Mouse (Mus musculus): ENCODE measurements around the gene Itgb6. TPM values are rescaled to one million over a fixed set of nuclear protein-coding genes. Genes with fewer than 3 reads are reported as not detected.

The Itgb6 gene
- total and polyA plus RNA-seq, 3 experiments, result not detected

DNA sequence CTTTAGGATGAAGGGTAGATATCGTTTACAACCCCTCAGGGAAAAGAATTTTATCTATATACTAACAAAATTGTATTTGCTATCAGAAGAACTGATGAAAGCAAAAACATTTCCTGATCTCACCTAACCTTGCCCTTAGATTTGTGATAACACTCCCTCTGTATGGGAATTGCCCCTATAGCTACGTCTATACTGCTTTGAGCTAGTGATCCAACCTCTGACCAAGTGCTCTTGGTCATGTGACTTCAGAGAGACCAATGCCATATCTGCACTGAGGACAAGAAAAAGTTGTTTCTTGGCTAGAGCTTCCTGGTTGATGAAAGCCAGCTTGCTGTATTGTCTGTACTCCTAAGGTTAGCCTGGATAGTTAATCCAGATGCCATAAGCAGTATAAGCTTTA lies 121.1 kb downstream of the Itgb6 start:
- Histone ChIP-seq H3K36me3 (replicated peaks in 1 of 2; ENCODE audit: control insufficient read depth in 1 of 2, insufficient read depth in 1 of 2, low read length in 1 of 2) (no peaks in the 10 kb centered on the region), H3K79me2 (replicated peaks; ENCODE audit: control insufficient read depth, extremely low read depth, insufficient read depth, poor library complexity, severe bottlenecking) (no peaks in the 10 kb centered on the region), H3K4me1 (ENCODE audit: control insufficient read depth in 1 of 2, insufficient read depth in 2 of 2) (no peaks in the 10 kb centered on the region), H3K9ac (ENCODE audit: insufficient read depth, low read depth) (no peak overlapping the region), H3K4me3 (replicated peaks in 1 of 3; ENCODE audit: low read depth in 2 of 3, low read length in 2 of 3, poor library complexity in 1 of 3) (no peak overlapping the region), H3K4me2 (ENCODE audit: insufficient read depth, low read depth, poor library complexity, severe bottlenecking) (no peak overlapping the region), H3K27me3 (replicated peaks) (no peaks in the 10 kb centered on the region), H3K27ac (ENCODE audit: insufficient read depth, low read depth) (no peak overlapping the region), H3K9me3 (replicated peaks; ENCODE audit: low read length) (no peaks in the 10 kb centered on the region)
- dilution Hi-C loops (cut with MboI; ENCODE audit: extremely low pct_ligation_motif_present, extremely low pct_unique_long_range_greater_than_20kb, low sequenced_read_pairs) (no loop called here), in situ Hi-C loops (cut with MboI; ENCODE audit: low pct_ligation_motif_present, low pct_unique_long_range_greater_than_20kb, low sequenced_read_pairs) (no loop called here)
- TF ChIP-seq ETS1 (conservative IDR thresholded peaks at IDR 0.05; ENCODE audit: low read depth, low read length), result no peak
- no peak for TF ChIP-seq ZKSCAN1 (IDR thresholded peaks at IDR 0.05; ENCODE audit: borderline replicate concordance, low read depth, low read length)
- no peak for TF ChIP-seq USF1 (IDR thresholded peaks at IDR 0.05; ENCODE audit: low read depth, low read length)
- TF ChIP-seq MEF2A (IDR thresholded peaks at IDR 0.05; ENCODE audit: borderline replicate concordance, low read depth, low read length), result no peak
- TF ChIP-seq GABPA (IDR thresholded peaks at IDR 0.05; ENCODE audit: insufficient replicate concordance, low read depth, low read length), result no peak
- TF ChIP-seq POLR2AphosphoS2 (IDR thresholded peaks at IDR 0.05; ENCODE audit: low read depth, low read length), result no peak
- TF ChIP-seq MYC (IDR thresholded peaks at IDR 0.05; ENCODE audit: low read depth, low read length), result no peak
- DNase-seq (ENCODE audit: extremely low read depth), result no peak

DNA sequence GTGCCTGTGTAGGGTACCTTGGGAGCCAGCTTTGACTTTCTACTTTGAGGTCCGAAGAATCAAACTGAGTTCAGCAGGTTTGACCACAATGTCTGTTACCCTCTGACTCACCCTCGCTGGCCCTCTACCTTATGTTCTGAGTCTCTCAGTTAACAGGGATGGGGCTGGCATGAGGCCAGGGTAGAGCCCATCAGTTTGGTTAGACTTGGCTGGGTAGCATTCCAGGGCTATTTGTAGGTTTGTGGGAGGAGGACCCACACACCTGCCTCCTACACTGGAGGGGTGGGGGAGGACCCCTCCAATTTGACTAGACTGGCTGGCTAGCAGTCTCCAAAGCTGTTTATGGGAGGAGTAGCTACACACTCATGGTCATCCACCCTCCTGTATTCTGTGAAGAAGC lies 121.6 kb downstream of the Itgb6 start:
- no peak for DNase-seq (ENCODE audit: extremely low read depth)
- H3K79me2 ChIP-seq (replicated peaks; ENCODE audit: control insufficient read depth, extremely low read depth, insufficient read depth, poor library complexity, severe bottlenecking), result no peaks in the 10 kb centered on the region
- TF ChIP-seq NRF1 (IDR thresholded peaks at IDR 0.05; ENCODE audit: low read depth, low read length), result no peak
- TF ChIP-seq MAX (IDR thresholded peaks at IDR 0.05; ENCODE audit: low read length), result no peak
- no peak for TF ChIP-seq ZNF384 (IDR thresholded peaks at IDR 0.05; ENCODE audit: low read depth, low read length)
- TF ChIP-seq RAD21 (IDR thresholded peaks at IDR 0.05; ENCODE audit: low read depth, low read length), result no peak
- no peak for TF ChIP-seq ELF1 (IDR thresholded peaks at IDR 0.05; ENCODE audit: low read depth, low read length)
- no peak for TF ChIP-seq RCOR1 (conservative IDR thresholded peaks at IDR 0.05; ENCODE audit: low read depth, low read length)
- no peak for TF ChIP-seq UBTF (IDR thresholded peaks at IDR 0.05; ENCODE audit: low read depth, low read length)
- no peak for TF ChIP-seq SIN3A (IDR thresholded peaks at IDR 0.05; ENCODE audit: low read length)
- TF ChIP-seq USF2 (conservative IDR thresholded peaks at IDR 0.05; ENCODE audit: low read depth, low read length), result no peak
- no peak for TF ChIP-seq CHD1 (IDR thresholded peaks at IDR 0.05; ENCODE audit: low read depth, low read length)
- no peak for TF ChIP-seq BHLHE40 (IDR thresholded peaks at IDR 0.05; ENCODE audit: low read depth, low read length)
- no peak for TF ChIP-seq TCF12 (IDR thresholded peaks at IDR 0.05; ENCODE audit: low read depth, low read length)
- TF ChIP-seq USF1 (IDR thresholded peaks at IDR 0.05; ENCODE audit: low read depth, low read length), result no peak
- no peak for TF ChIP-seq ETS1 (conservative IDR thresholded peaks at IDR 0.05; ENCODE audit: low read depth, low read length)
- in situ Hi-C loops (cut with MboI; ENCODE audit: low pct_ligation_motif_present, low pct_unique_long_range_greater_than_20kb, low sequenced_read_pairs) (no loop called here), dilution Hi-C loops (cut with MboI; ENCODE audit: extremely low pct_ligation_motif_present, extremely low pct_unique_long_range_greater_than_20kb, low sequenced_read_pairs) (no loop called here)
- H3K4me3 ChIP-seq (replicated peaks in 1 of 3; ENCODE audit: low read depth in 2 of 3, low read length in 2 of 3, poor library complexity in 1 of 3), result no peak overlapping the region
- H3K9me3 ChIP-seq (replicated peaks; ENCODE audit: low read length), result no peaks in the 10 kb centered on the region
- no peak overlapping the region for H3K27ac ChIP-seq (ENCODE audit: insufficient read depth, low read depth)
- no peaks in the 10 kb centered on the region for H3K27me3 ChIP-seq (replicated peaks)
- H3K4me1 ChIP-seq (ENCODE audit: control insufficient read depth in 1 of 2, insufficient read depth in 2 of 2), result no peaks in the 10 kb centered on the region
- H3K36me3 ChIP-seq (replicated peaks in 1 of 2; ENCODE audit: control insufficient read depth in 1 of 2, insufficient read depth in 1 of 2, low read length in 1 of 2), result no peaks in the 10 kb centered on the region
- no peak overlapping the region for H3K9ac ChIP-seq (ENCODE audit: insufficient read depth, low read depth)
- no peak overlapping the region for H3K4me2 ChIP-seq (ENCODE audit: insufficient read depth, low read depth, poor library complexity, severe bottlenecking)

Data from CH12.LX (cell line).